Mouse (Mus musculus) left cerebral cortex, adult 2 months (tissue): ENCODE measurements around the gene Gm10408. TPM values are rescaled to one million over a fixed set of nuclear protein-coding genes. Genes with fewer than 3 reads are reported as not detected.
"Not testable (repeated sequence)": the region's sequence is repeated elsewhere in the genome, so short reads cannot be mapped to it uniquely, and the experiment has no call there.

ENCODE experiments used
- DNase-seq, 2 experiments: peaks; one replicate each; pipeline ENCODE4 v3.0.0; 2021 to 2022; ENCODE audit warnings: low spot score in 2 of 2, mixed read lengths in 1 of 2; ENCODE audit errors: extremely low spot score in 1 of 2
- H3K27ac ChIP-seq: fragments of 200-600 bp; 2 replicates; pipeline ENCODE4 v1.8.1; 2022
- H3K4me3 ChIP-seq: fragments of 200-600 bp; 2 replicates; pipeline ENCODE4 v1.8.1; 2022
- intact Hi-C: fragments of 180-260 bp; cut with DNase I; formaldehyde crosslinking; loops from one replicate; pipeline ENCODE4 v1.15.1; 2025
- long read RNA-seq, 2 experiments: library from polyadenylated mRNA; stranded (forward); transcript quantifications; one replicate each; pipeline ENCODE4 v2.0.0; 2021; ENCODE audit warnings: borderline mapping rate in 2 of 2
- total RNA-seq, 2 experiments: library from RNA; stranded (reverse); gene quantifications; 2 replicates each; pipeline ENCODE4 v1.2.3; 2021

The Gm10408 gene
- total RNA-seq = not detected
- long read RNA-seq, experiment 1 = 0 reads
- long read RNA-seq, experiment 2 = 0 reads

- DNase-seq, intact Hi-C loops: not testable (repeated sequence)
Observed at GRCm38 (mm10) chr14:3449079-3449478, at the start of gene Gm10408. TSS of gene Gm10408 (plus strand) at chr14:3449379.

GRCm38 (mm10) chr14:3412314-3412713 lies 36.9 kb upstream of the Gm10408 start, which contains the start of gene Gm10409:
TSS of gene Gm10409 (plus strand) at chr14:3412614.
- H3K4me3 ChIP-seq = not testable (repeated sequence)

More at GRCm38 (mm10) chr14:3449079-3449478, at the start of gene Gm10408:
- H3K4me3 ChIP-seq, H3K27ac ChIP-seq: not testable (repeated sequence)

GRCm38 (mm10) chr14:3427803-3428202 lies 21.4 kb upstream of the Gm10408 start, which contains the start of gene Gm3005:
TSS of gene Gm3005 (plus strand) at chr14:3428103.
- H3K27ac ChIP-seq, H3K4me3 ChIP-seq, intact Hi-C loops, DNase-seq: not testable (repeated sequence)

More at GRCm38 (mm10) chr14:3412314-3412713, 36.9 kb upstream of the Gm10408 start, which contains the start of gene Gm10409:
- H3K27ac ChIP-seq, intact Hi-C loops, DNase-seq: not testable (repeated sequence)

Other genes with a start within 250 kb of the Gm10408 start
- gene D830030K20Rik, start 240.9 kb upstream of the Gm10408 start, total RNA-seq = 1 to 10 TPM; 4.7 to 5.8 TPM
- gene Gm2956, start 116.8 kb upstream of the Gm10408 start, total RNA-seq = not detected
- not detected for gene Gm10413, start 54.3 kb upstream of the Gm10408 start, total RNA-seq
- 1 to 10 TPM; 1.9 to 2.5 TPM for gene Gm10409, start 36.8 kb upstream of the Gm10408 start, total RNA-seq
- gene Gm3005, start 21.3 kb upstream of the Gm10408 start, total RNA-seq = under 1 TPM in 1 of 2 experiments, not detected in 1; 0.94 TPM
- gene Gm3012, start 185.1 kb downstream of the Gm10408 start, total RNA-seq = not detected
- gene Gm3020, start 202.7 kb downstream of the Gm10408 start, total RNA-seq = 1 to 10 TPM; 1.9 to 2.5 TPM
- gene Gm3043, start 239.4 kb downstream of the Gm10408 start, total RNA-seq = not detected